Mouse (Mus musculus): Measurements from ENCODE around the gene C9orf72. TPM values are rescaled to one million over a fixed set of nuclear protein-coding genes. Genes with fewer than 3 reads are reported as not detected.
A peak's percentile ranks its signal among the peaks of the same experiment; 100 is the strongest.

The C9orf72 gene
- polyA plus RNA-seq, 1 experiment from 2014 or later: 3.8 TPM

GRCm38 (mm10) chr4:35192725-35193124, 33.2 kb downstream of the C9orf72 start:
- Histone ChIP-seq H3K36me3 (ENCODE audit: control insufficient read depth, insufficient read depth) (no peaks in the 10 kb centered on the region; the same call in 1 of the 2 replicates), H3K27me3 (ENCODE audit: control insufficient read depth, insufficient read depth, low read depth, low read length) (no peaks in the 10 kb centered on the region), H3K9me3 (replicated peaks; ENCODE audit: control insufficient read depth, low read length) (no peaks in the 10 kb centered on the region), H3K4me2 (ENCODE audit: low read depth, low read length) (no peak overlapping the region), H3K27ac (ENCODE audit: low read length) (no peak overlapping the region), H3K4me3 (ENCODE audit: low read depth, low read length) (no peak overlapping the region), H3K9ac (ENCODE audit: low read depth, low read length) (no peak overlapping the region), H3K4me1 (ENCODE audit: control insufficient read depth, low read depth, low read length) (peaks cover 4% of the 10 kb centered on the region)
- no peak for ATAC-seq (ENCODE audit: low read depth)
- WGBS (ENCODE audit: insufficient replicate concordance): 43% methylated on average over 7 of the region's 7 CpGs

- H3K9me3 ChIP-seq (replicated peaks; ENCODE audit: control insufficient read depth, low read length): no peaks in the 10 kb centered on the region
- no peaks in the 10 kb centered on the region for H3K27me3 ChIP-seq (ENCODE audit: control insufficient read depth, insufficient read depth, low read depth, low read length)
- H3K27ac ChIP-seq (ENCODE audit: low read length): no peak overlapping the region
- H3K4me1 ChIP-seq (ENCODE audit: control insufficient read depth, low read depth, low read length): peaks cover 4% of the 10 kb centered on the region
- no peaks in the 10 kb centered on the region for H3K36me3 ChIP-seq (ENCODE audit: control insufficient read depth, insufficient read depth)
- no peak for ATAC-seq (ENCODE audit: low read depth)
- H3K4me3 ChIP-seq (ENCODE audit: low read depth, low read length): no peak overlapping the region
- H3K9ac ChIP-seq (ENCODE audit: low read depth, low read length): no peak overlapping the region
- H3K4me2 ChIP-seq (ENCODE audit: low read depth, low read length): no peak overlapping the region
- WGBS (ENCODE audit: insufficient replicate concordance): 70% methylated on average over 5 of the region's 5 CpGs
Measured at GRCm38 (mm10) chr4:35189794-35190193, 36.2 kb downstream of the C9orf72 start.

- Histone ChIP-seq H3K27ac (ENCODE audit: low read length) (no peak overlapping the region), H3K9me3 (replicated peaks; ENCODE audit: control insufficient read depth, low read length) (no peaks in the 10 kb centered on the region), H3K27me3 (ENCODE audit: control insufficient read depth, insufficient read depth, low read depth, low read length) (no peaks in the 10 kb centered on the region), H3K36me3 (ENCODE audit: control insufficient read depth, insufficient read depth) (no peaks in the 10 kb centered on the region), H3K9ac (ENCODE audit: low read depth, low read length) (no peak overlapping the region), H3K4me3 (ENCODE audit: low read depth, low read length) (no peak overlapping the region), H3K4me1 (ENCODE audit: control insufficient read depth, low read depth, low read length) (peaks cover 4% of the 10 kb centered on the region), H3K4me2 (ENCODE audit: low read depth, low read length) (no peak overlapping the region)
- WGBS (ENCODE audit: insufficient replicate concordance): 39% methylated on average over 8 of the region's 8 CpGs
- peak; percentile 39; the same call in 1 of the 2 replicates for ATAC-seq (ENCODE audit: low read depth)
Measured at GRCm38 (mm10) chr4:35187617-35188326, 38.2 kb downstream of the C9orf72 start.

- 69% methylated on average over 12 of the region's 12 CpGs for whole genome bisulfite sequencing (ENCODE audit: insufficient replicate concordance)
- Histone ChIP-seq H3K36me3 (ENCODE audit: control insufficient read depth, insufficient read depth) (no peaks in the 10 kb centered on the region), H3K27me3 (ENCODE audit: control insufficient read depth, insufficient read depth, low read depth, low read length) (no peaks in the 10 kb centered on the region), H3K4me2 (ENCODE audit: low read depth, low read length) (no peak overlapping the region), H3K9me3 (replicated peaks; ENCODE audit: control insufficient read depth, low read length) (no peaks in the 10 kb centered on the region), H3K4me3 (ENCODE audit: low read depth, low read length) (no peak overlapping the region), H3K9ac (ENCODE audit: low read depth, low read length) (no peak overlapping the region), H3K4me1 (ENCODE audit: control insufficient read depth, low read depth, low read length) (no peaks in the 10 kb centered on the region), H3K27ac (ENCODE audit: low read length) (no peak overlapping the region)
- no peak for ATAC-seq (ENCODE audit: low read depth)
Measured at GRCm38 (mm10) chr4:35177926-35178645, 47.9 kb downstream of the C9orf72 start.

GRCm38 (mm10) chr4:35175566-35175965, 50.4 kb downstream of the C9orf72 start:
- no peak overlapping the region for H3K4me3 ChIP-seq (ENCODE audit: low read depth, low read length)
- H3K4me2 ChIP-seq (ENCODE audit: low read depth, low read length): no peak overlapping the region
- ATAC-seq (ENCODE audit: low read depth): no peak
- 50% methylated on average over 2 of the region's 2 CpGs for WGBS (ENCODE audit: insufficient replicate concordance)
- no peaks in the 10 kb centered on the region for H3K36me3 ChIP-seq (ENCODE audit: control insufficient read depth, insufficient read depth)
- H3K27me3 ChIP-seq (ENCODE audit: control insufficient read depth, insufficient read depth, low read depth, low read length): no peaks in the 10 kb centered on the region
- H3K9ac ChIP-seq (ENCODE audit: low read depth, low read length): no peak overlapping the region
- no peaks in the 10 kb centered on the region for H3K4me1 ChIP-seq (ENCODE audit: control insufficient read depth, low read depth, low read length)
- no peak overlapping the region for H3K27ac ChIP-seq (ENCODE audit: low read length)
- no peaks in the 10 kb centered on the region for H3K9me3 ChIP-seq (replicated peaks; ENCODE audit: control insufficient read depth, low read length)

- Histone ChIP-seq H3K27ac (ENCODE audit: low read length) (no peak overlapping the region), H3K4me2 (ENCODE audit: low read depth, low read length) (no peak overlapping the region), H3K9me3 (replicated peaks; ENCODE audit: control insufficient read depth, low read length) (no peaks in the 10 kb centered on the region), H3K27me3 (ENCODE audit: control insufficient read depth, insufficient read depth, low read depth, low read length) (no peaks in the 10 kb centered on the region), H3K9ac (ENCODE audit: low read depth, low read length) (no peak overlapping the region), H3K4me1 (ENCODE audit: control insufficient read depth, low read depth, low read length) (no peaks in the 10 kb centered on the region), H3K36me3 (ENCODE audit: control insufficient read depth, insufficient read depth) (no peaks in the 10 kb centered on the region), H3K4me3 (ENCODE audit: low read depth, low read length) (no peak overlapping the region)
- 45% methylated on average over 1 of the region's 1 CpGs for whole genome bisulfite sequencing (ENCODE audit: insufficient replicate concordance)
- ATAC-seq (ENCODE audit: low read depth): no peak
Measured at GRCm38 (mm10) chr4:35173551-35173950, 52.4 kb downstream of the C9orf72 start.

- no peak overlapping the region for H3K27ac ChIP-seq (ENCODE audit: low read length)
- H3K36me3 ChIP-seq (ENCODE audit: control insufficient read depth, insufficient read depth): no peaks in the 10 kb centered on the region
- no peak overlapping the region for H3K4me3 ChIP-seq (ENCODE audit: low read depth, low read length)
- no peak for ATAC-seq (ENCODE audit: low read depth)
- no peak overlapping the region for H3K9ac ChIP-seq (ENCODE audit: low read depth, low read length)
- no peak overlapping the region for H3K4me2 ChIP-seq (ENCODE audit: low read depth, low read length)
- H3K27me3 ChIP-seq (ENCODE audit: control insufficient read depth, insufficient read depth, low read depth, low read length): no peaks in the 10 kb centered on the region
- WGBS (ENCODE audit: insufficient replicate concordance): 72% methylated on average over 2 of the region's 2 CpGs
- no peaks in the 10 kb centered on the region for H3K9me3 ChIP-seq (replicated peaks; ENCODE audit: control insufficient read depth, low read length)
- H3K4me1 ChIP-seq (ENCODE audit: control insufficient read depth, low read depth, low read length): no peaks in the 10 kb centered on the region
Measured at GRCm38 (mm10) chr4:35172471-35172870, 53.5 kb downstream of the C9orf72 start.

GRCm38 (mm10) chr4:35169571-35170125, 56.3 kb downstream of the C9orf72 start:
- Histone ChIP-seq H3K9ac (ENCODE audit: low read depth, low read length) (no peak overlapping the region), H3K36me3 (ENCODE audit: control insufficient read depth, insufficient read depth) (no peaks in the 10 kb centered on the region), H3K9me3 (replicated peaks; ENCODE audit: control insufficient read depth, low read length) (no peaks in the 10 kb centered on the region), H3K27ac (ENCODE audit: low read length) (no peak overlapping the region), H3K4me2 (ENCODE audit: low read depth, low read length) (no peak overlapping the region), H3K4me3 (ENCODE audit: low read depth, low read length) (no peak overlapping the region), H3K4me1 (ENCODE audit: control insufficient read depth, low read depth, low read length) (no peaks in the 10 kb centered on the region; the same call in 1 of the 2 replicates), H3K27me3 (ENCODE audit: control insufficient read depth, insufficient read depth, low read depth, low read length) (no peaks in the 10 kb centered on the region)
- no peak for ATAC-seq (ENCODE audit: low read depth)
- WGBS (ENCODE audit: insufficient replicate concordance): 68% methylated on average over 13 of the region's 13 CpGs

GRCm38 (mm10) chr4:35167855-35168254, 58.1 kb downstream of the C9orf72 start:
- 51% methylated on average over 5 of the region's 5 CpGs for WGBS (ENCODE audit: insufficient replicate concordance)
- no peaks in the 10 kb centered on the region for H3K9me3 ChIP-seq (replicated peaks; ENCODE audit: control insufficient read depth, low read length)

More at GRCm38 (mm10) chr4:35167855-35168254, 58.1 kb downstream of the C9orf72 start:
- H3K4me1 ChIP-seq (ENCODE audit: control insufficient read depth, low read depth, low read length): no peaks in the 10 kb centered on the region; the same call in 1 of the 2 replicates
- no peaks in the 10 kb centered on the region for H3K36me3 ChIP-seq (ENCODE audit: control insufficient read depth, insufficient read depth)
- H3K4me3 ChIP-seq (ENCODE audit: low read depth, low read length): no peak overlapping the region
- H3K27ac ChIP-seq (ENCODE audit: low read length): no peak overlapping the region
- no peaks in the 10 kb centered on the region for H3K27me3 ChIP-seq (ENCODE audit: control insufficient read depth, insufficient read depth, low read depth, low read length)
- H3K9ac ChIP-seq (ENCODE audit: low read depth, low read length): no peak overlapping the region
- H3K4me2 ChIP-seq (ENCODE audit: low read depth, low read length): no peak overlapping the region
- no peak for ATAC-seq (ENCODE audit: low read depth)

Measured in liver, embryonic 16.5 days (tissue).